Mouse (Mus musculus) hindbrain, postnatal 0 days (tissue): Measurements from ENCODE around the gene Eme2. TPM values are rescaled to one million over a fixed set of nuclear protein-coding genes. Genes with fewer than 3 reads are reported as not detected.

Experiments used
- ATAC-seq: fragments of 200-750 bp; cut with Nextera tagmentation; 2 replicates; pipeline ENCODE4 v1.8.0; 2017; ENCODE audit warnings: mild to moderate bottlenecking, moderate TSS enrichment, moderate library complexity
- DNase-seq: peaks from one replicate; pipeline ENCODE4 v3.0.0-alpha.2; 2015; ENCODE audit warnings: low spot score
- H3K27ac ChIP-seq: fragments of 300-500 bp; sonication (generic); 2 replicates; pipeline ENCODE4 v1.5.1; 2014; ENCODE audit warnings: mild to moderate bottlenecking
- H3K27me3 ChIP-seq: fragments of 300-500 bp; sonication (generic); 2 replicates; pipeline ENCODE4 v1.6.1; 2014; ENCODE audit warnings: low read length, mixed read lengths; ENCODE audit not compliant: insufficient read depth
- H3K36me3 ChIP-seq: fragments of 300-500 bp; sonication (generic); 2 replicates; pipeline ENCODE4 v1.6.1; 2014; ENCODE audit warnings: low read length, mixed read lengths; ENCODE audit not compliant: insufficient read depth
- H3K4me1 ChIP-seq: fragments of 300-500 bp; sonication (generic); 2 replicates; pipeline ENCODE4 v1.6.1; 2014; ENCODE audit warnings: antibody characterized with exemption, low read length, mixed read lengths; ENCODE audit not compliant: insufficient read depth
- H3K4me2 ChIP-seq: fragments of 300-500 bp; sonication (generic); 2 replicates; pipeline ENCODE4 v1.6.1; 2014; ENCODE audit warnings: low read depth, mild to moderate bottlenecking, low read length, moderate library complexity, mixed read lengths
- H3K4me3 ChIP-seq: fragments of 300-500 bp; sonication (generic); 2 replicates; pipeline ENCODE4 v1.5.1; 2014; ENCODE audit warnings: low read length
- H3K9ac ChIP-seq: fragments of 300-500 bp; sonication (generic); replicated peaks from 2 replicates; pipeline ENCODE4 v1.6.1; 2014; ENCODE audit warnings: mild to moderate bottlenecking, low read length, moderate library complexity, mixed read lengths
- H3K9me3 ChIP-seq: fragments of 300-500 bp; sonication (generic); 2 replicates; pipeline ENCODE4 v1.6.1; 2016; ENCODE audit warnings: low read length, mixed read lengths
- CTCF ChIP-seq: IDR thresholded peaks from 2 replicates; pipeline ENCODE4 v1.5.1; 2016; ENCODE audit warnings: antibody characterized with exemption, control low read depth, low read depth
- WGBS: fragments of 180-500 bp; shearing (Covaris S2); extraction: QIAGEN DNeasy Blood & Tissue Kit; methylation state at CpG from one replicate; pipeline ENCODE4 v1.1.7; 2014; 5-methylcytosine and 5-hydroxymethylcytosine counted together
- polyA plus RNA-seq: library from polyadenylated mRNA; unstranded; fragments of >200 nt; fragmentation: Nextera tagmentation; extraction: Ambion mirVana; gene quantifications from 2 replicates; pipeline ENCODE4 v1.2.1, GENCODE M21; 2015
- total RNA-seq: library from RNA; depleted of rRNA; stranded (reverse); fragments of >200 nt; gene quantifications from 2 replicates; pipeline ENCODE4 v1.2.3, GENCODE M21; 2014

Gene Eme2
- total and polyA plus RNA-seq, 2 experiments from 2014 or later: 21.4 to 49.5 TPM

DNA sequence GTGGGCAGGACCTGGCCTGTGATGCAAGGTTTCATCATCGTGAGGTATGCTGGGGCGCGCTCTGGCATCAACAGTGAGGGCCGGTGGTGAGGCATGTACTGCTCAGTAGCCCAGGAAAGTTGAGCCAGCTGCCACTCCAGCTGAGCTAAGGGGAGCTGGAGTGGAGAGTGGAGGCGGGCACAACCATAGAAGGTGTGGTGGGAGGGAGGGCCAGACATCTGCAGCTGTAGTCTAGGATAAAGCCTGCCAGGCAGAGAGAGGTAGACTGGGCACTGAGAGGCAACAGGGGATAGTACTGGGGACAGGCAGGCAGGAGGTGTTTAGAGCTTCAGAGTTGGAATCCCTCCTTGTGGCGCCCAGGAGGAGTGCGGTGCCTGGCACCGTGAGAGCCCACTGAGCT is 34.8 kb downstream of the Eme2 start:
- Histone ChIP-seq H3K27me3 (no peaks in the 10 kb centered on the region), H3K4me3 (no peak overlapping the region), H3K36me3 (peaks cover 43% of the 10 kb centered on the region), H3K9ac (no peak overlapping the region), H3K4me2 (no peak overlapping the region), H3K4me1 (no peaks in the 10 kb centered on the region), H3K27ac (no peak overlapping the region), H3K9me3 (no peaks in the 10 kb centered on the region)
- DNase-seq (no peak), ATAC-seq (no peak)
- no peak for TF ChIP-seq CTCF
- 98% methylated on average over 8 of the region's 8 CpGs for WGBS

DNA sequence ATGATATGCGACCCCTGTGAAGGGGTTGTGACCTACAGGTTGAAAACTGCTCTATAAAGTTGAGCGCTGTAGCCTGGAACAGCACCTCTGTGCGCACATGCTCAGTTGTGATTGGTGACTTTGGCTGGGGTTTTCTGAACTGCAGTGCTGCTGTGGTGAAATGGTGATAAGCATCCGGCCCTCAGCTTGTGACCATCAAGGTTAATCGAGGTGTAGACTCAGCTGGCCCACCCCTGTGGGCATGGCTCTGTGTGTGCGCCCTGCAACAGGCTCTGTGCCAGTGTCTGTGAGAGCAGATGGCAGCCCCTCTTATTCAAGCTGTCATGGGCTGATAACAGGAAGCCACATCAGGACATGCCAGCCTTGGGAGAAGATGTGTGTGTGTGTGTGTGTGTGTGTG is 35.9 kb downstream of the Eme2 start:
- no peak for TF ChIP-seq CTCF
- peaks cover 35% of the 10 kb centered on the region for H3K36me3 ChIP-seq
- H3K4me2 ChIP-seq: no peak overlapping the region
- DNase-seq (peak; percentile 53), ATAC-seq (peak; percentile 45; the same call in 1 of the 2 replicates)
- no peak overlapping the region for H3K4me3 ChIP-seq
- H3K9me3 ChIP-seq: no peaks in the 10 kb centered on the region
- H3K9ac ChIP-seq: no peak overlapping the region
- WGBS: 74% methylated on average over 6 of the region's 6 CpGs
- H3K27me3 ChIP-seq: no peaks in the 10 kb centered on the region
- H3K4me1 ChIP-seq: no peaks in the 10 kb centered on the region
- no peak overlapping the region for H3K27ac ChIP-seq

- no peak overlapping the region for H3K4me2 ChIP-seq
- no peak overlapping the region for H3K9ac ChIP-seq
- no peak overlapping the region for H3K4me3 ChIP-seq
- H3K36me3 ChIP-seq: peaks cover 34% of the 10 kb centered on the region
- WGBS: 79% methylated on average over 8 of the region's 8 CpGs
- ATAC-seq (no peak), DNase-seq (no peak)
- H3K27me3 ChIP-seq: no peaks in the 10 kb centered on the region
- H3K4me1 ChIP-seq: no peaks in the 10 kb centered on the region
- no peak overlapping the region for H3K27ac ChIP-seq
- no peaks in the 10 kb centered on the region for H3K9me3 ChIP-seq
- no peak for TF ChIP-seq CTCF
Observed at GRCm38 (mm10) chr17:24857831-24858470, 36.9 kb downstream of the Eme2 start.

- no peak for DNase-seq
- no peak overlapping the region for H3K4me3 ChIP-seq
- H3K9me3 ChIP-seq: no peaks in the 10 kb centered on the region
- no peak for ATAC-seq
- TF ChIP-seq CTCF: no peak
- H3K4me1 ChIP-seq: no peaks in the 10 kb centered on the region; the same call in 1 of the 2 replicates
- 90% methylated on average over 13 of the region's 13 CpGs for WGBS
- H3K4me2 ChIP-seq: no peak overlapping the region
- H3K36me3 ChIP-seq: peaks cover 27% of the 10 kb centered on the region
- H3K27me3 ChIP-seq: no peaks in the 10 kb centered on the region
- no peak overlapping the region for H3K27ac ChIP-seq
- no peak overlapping the region for H3K9ac ChIP-seq
Observed at GRCm38 (mm10) chr17:24856589-24856988, 38.3 kb downstream of the Eme2 start.

GRCm38 (mm10) chr17:24855838-24856464 is 38.9 kb downstream of the Eme2 start:
- H3K27me3 ChIP-seq: no peaks in the 10 kb centered on the region
- no peak for TF ChIP-seq CTCF
- ATAC-seq: no peak
- H3K36me3 ChIP-seq: peaks cover 20% of the 10 kb centered on the region
- peaks cover 3% of the 10 kb centered on the region; the same call in 1 of the 2 replicates for H3K4me1 ChIP-seq
- 81% methylated on average over 3 of the region's 3 CpGs for WGBS
- H3K9ac ChIP-seq: no peak overlapping the region
- H3K4me2 ChIP-seq: no peak overlapping the region
- no peaks in the 10 kb centered on the region for H3K9me3 ChIP-seq
- no peak overlapping the region for H3K4me3 ChIP-seq
- H3K27ac ChIP-seq: no peak overlapping the region
- DNase-seq: no peak

DNA sequence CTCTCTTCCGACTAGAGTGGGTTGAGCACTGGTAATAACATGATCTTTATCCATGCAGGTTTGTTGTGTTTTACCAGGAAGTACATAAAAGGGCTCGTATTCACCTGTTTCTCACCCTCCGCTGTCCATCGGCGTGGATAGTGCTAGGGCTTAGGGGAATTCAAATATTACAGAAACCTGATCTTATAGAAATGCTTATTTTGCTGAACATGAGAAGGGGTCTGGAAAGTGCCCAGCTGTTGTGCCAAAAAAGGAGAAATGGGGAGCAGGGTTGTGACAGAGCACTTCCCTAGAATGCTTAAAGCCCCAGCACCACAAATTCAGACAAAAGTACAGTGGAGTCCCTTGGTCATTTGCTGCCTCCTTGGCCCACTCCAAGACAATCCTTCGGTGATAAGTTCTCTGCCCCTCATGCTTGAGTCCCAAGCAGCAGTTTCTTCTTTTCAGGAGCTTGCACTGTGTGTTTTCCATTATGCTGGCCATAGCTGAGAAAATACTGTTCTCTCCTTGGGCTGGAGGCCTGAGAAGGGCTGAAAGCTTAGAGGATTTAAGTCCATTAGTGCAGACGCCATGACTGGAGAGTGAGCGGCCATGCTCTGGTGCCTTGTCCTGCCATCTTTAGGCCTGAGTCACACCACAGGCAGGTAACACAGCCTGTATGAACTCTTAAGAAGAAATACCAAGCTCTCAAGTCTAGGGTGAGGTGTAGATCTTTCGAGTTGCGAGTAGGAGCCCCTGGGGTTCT is 43.3 kb downstream of the Eme2 start:
- ATAC-seq (no peak), DNase-seq (no peak)
- H3K4me1 ChIP-seq: peaks cover 14% of the 10 kb centered on the region
- no peaks in the 10 kb centered on the region for H3K9me3 ChIP-seq
- peak overlapping the region; percentile 85 for H3K4me3 ChIP-seq
- no peak for TF ChIP-seq CTCF
- WGBS: 83% methylated on average over 10 of the region's 10 CpGs
- no peak overlapping the region for H3K27ac ChIP-seq
- H3K36me3 ChIP-seq: peaks cover 11% of the 10 kb centered on the region
- H3K9ac ChIP-seq: peak overlapping the region; percentile 63
- H3K27me3 ChIP-seq: no peaks in the 10 kb centered on the region
- peak overlapping the region; percentile 82 for H3K4me2 ChIP-seq
